Mouse (Mus musculus): ENCODE results near the gene Hepacam.

Gene Hepacam

DNA sequence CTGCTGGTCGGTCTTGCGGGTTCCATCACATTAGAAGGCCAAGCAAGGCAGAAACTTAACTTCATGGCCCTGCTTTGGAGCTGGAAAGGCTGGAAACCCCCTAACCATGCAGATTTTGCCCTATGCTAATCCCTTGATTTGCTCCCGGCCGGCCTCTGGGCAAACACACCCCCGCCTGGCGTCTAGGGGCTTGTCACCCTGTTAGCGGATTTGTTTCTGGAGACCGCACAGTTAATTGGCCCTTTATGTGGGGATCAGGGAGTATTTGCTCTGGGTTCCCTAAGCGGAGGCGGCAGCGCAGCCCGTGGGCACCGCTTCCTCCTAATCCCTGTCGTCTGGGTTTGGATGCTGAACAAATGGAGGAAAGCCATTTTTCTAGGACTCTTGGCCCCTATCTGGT lies 67.8 kb downstream of the Hepacam start:
- DNase-seq: no peak

DNA sequence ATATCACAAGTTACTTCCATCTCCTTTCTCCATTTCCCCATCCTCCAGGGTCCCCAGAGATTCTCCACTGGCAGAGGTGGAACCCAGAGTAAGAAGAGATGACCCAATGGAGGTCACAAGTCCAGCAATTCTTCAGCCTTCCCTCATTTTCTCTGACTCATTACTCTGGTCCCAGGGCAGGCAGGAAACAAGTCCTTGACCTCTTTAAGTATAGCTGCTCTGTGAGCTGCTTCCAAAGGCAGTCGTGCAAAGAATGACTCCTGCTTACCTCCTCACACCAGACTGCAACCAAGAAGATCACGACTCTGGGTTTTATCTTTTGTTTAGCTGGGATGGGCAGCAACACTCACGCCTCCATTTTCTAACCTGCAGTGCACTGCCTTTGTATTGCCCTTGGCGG lies 68.5 kb downstream of the Hepacam start:
- no peak for DNase-seq
